Mouse (Mus musculus) adrenal gland (tissue): Measurements from ENCODE around the gene Stat6.

ENCODE experiments used
- intact Hi-C: fragments of 180-260 bp; cut with DNase I; formaldehyde crosslinking; loops from one replicate; pipeline ENCODE4 v1.15.1; 2025

Stat6 gene

GRCm38 (mm10) chr10:127668093-127669050, 25.6 kb downstream of the Stat6 start, which contains the start of gene Nab2:
Gene Nab2, minus strand, starts transcription at chr10:127668568.
- intact Hi-C loops: no loop called here

- intact Hi-C loops: no loop called here
Measured at GRCm38 (mm10) chr10:127669170-127669569, 26.4 kb downstream of the Stat6 start.

- intact Hi-C loops: no loop called here
Measured at GRCm38 (mm10) chr10:127670185-127670584, 27.4 kb downstream of the Stat6 start.

- intact Hi-C loops: no loop called here
Measured at GRCm38 (mm10) chr10:127671276-127671675, 28.5 kb downstream of the Stat6 start.

GRCm38 (mm10) chr10:127674046-127674655, 31.4 kb downstream of the Stat6 start:
- intact Hi-C loops: no loop called here

GRCm38 (mm10) chr10:127674794-127675522, 32.2 kb downstream of the Stat6 start:
- intact Hi-C loops: loop anchor here (5.0 kb wide), 2 partner anchors 33 to 62 kb away; partner anchors contain the start of genes Stat6 and Zbtb39

GRCm38 (mm10) chr10:127675859-127676398, 33.1 kb downstream of the Stat6 start:
- intact Hi-C loops: loop anchor here (5.0 kb wide), 2 partner anchors 34 to 61 kb away; partner anchors contain the start of genes Stat6 and Zbtb39

- intact Hi-C loops: loop anchor here (5.0 kb wide), 2 partner anchors 35 to 60 kb away; partner anchors contain the start of genes Stat6 and Zbtb39
Measured at GRCm38 (mm10) chr10:127676691-127677548, 34.1 kb downstream of the Stat6 start.

GRCm38 (mm10) chr10:127677591-127678336, 35.0 kb downstream of the Stat6 start:
- intact Hi-C loops: loop anchor here (5.0 kb wide), 2 partner anchors 35 to 60 kb away; partner anchors contain the start of genes Stat6 and Zbtb39

- intact Hi-C loops: loop anchor here (5.0 kb wide), 2 partner anchors 37 to 58 kb away; partner anchors contain the start of genes Stat6 and Zbtb39
Measured at GRCm38 (mm10) chr10:127679208-127679607, 36.4 kb downstream of the Stat6 start.

- intact Hi-C loops: loop anchor here (5.0 kb wide), 2 partner anchors 38 to 57 kb away; partner anchors contain the start of genes Stat6 and Zbtb39
Measured at GRCm38 (mm10) chr10:127679881-127680280, 37.1 kb downstream of the Stat6 start.

- intact Hi-C loops: no loop called here
Measured at GRCm38 (mm10) chr10:127682886-127683285, 40.1 kb downstream of the Stat6 start.

- intact Hi-C loops: loop anchor here (5.0 kb wide), 2 partner anchors 246 to 321 kb away; no protein-coding TSS in a partner anchor
Measured at GRCm38 (mm10) chr10:127691053-127691452, 48.3 kb downstream of the Stat6 start.

GRCm38 (mm10) chr10:127694636-127695035, 51.9 kb downstream of the Stat6 start:
- intact Hi-C loops: loop anchor here (5.0 kb wide), 2 partner anchors 243 to 318 kb away; no protein-coding TSS in a partner anchor

GRCm38 (mm10) chr10:127695775-127696174, 53.0 kb downstream of the Stat6 start:
- intact Hi-C loops: no loop called here

- intact Hi-C loops: no loop called here
Measured at GRCm38 (mm10) chr10:127698966-127699365, 56.2 kb downstream of the Stat6 start.

GRCm38 (mm10) chr10:127703299-127703698, 60.5 kb downstream of the Stat6 start:
- intact Hi-C loops: no loop called here

- intact Hi-C loops: no loop called here
Measured at GRCm38 (mm10) chr10:127704293-127704692, 61.5 kb downstream of the Stat6 start.

- intact Hi-C loops: no loop called here
Measured at GRCm38 (mm10) chr10:127704766-127705220, 62.0 kb downstream of the Stat6 start, which contains the start of gene Myo1a. Gene Myo1a, plus strand, starts transcription at chr10:127705170.
